Mouse (Mus musculus) common myeloid progenitor, adult 5-6 weeks (primary cell): ENCODE measurements around the gene Rnf183. TPM values are rescaled to one million over a fixed set of nuclear protein-coding genes. Genes with fewer than 3 reads are reported as not detected.

ENCODE experiments used
- ATAC-seq: replicated peaks from 2 replicates; pipeline ENCODE4 v1.8.0; 2016; ENCODE audit warnings: low read depth, mild to moderate bottlenecking, moderate TSS enrichment, inconsistent platforms; ENCODE audit not compliant: poor library complexity, severe bottlenecking
- total RNA-seq: library from RNA; stranded (forward); fragments of 200-1000, 187-1606 nt; gene quantifications from 2 replicates; pipeline ENCODE4 v1.2.3, GENCODE M21; 2017

Rnf183 gene
- total RNA-seq, 1 experiment from 2014 or later: not detected

DNA sequence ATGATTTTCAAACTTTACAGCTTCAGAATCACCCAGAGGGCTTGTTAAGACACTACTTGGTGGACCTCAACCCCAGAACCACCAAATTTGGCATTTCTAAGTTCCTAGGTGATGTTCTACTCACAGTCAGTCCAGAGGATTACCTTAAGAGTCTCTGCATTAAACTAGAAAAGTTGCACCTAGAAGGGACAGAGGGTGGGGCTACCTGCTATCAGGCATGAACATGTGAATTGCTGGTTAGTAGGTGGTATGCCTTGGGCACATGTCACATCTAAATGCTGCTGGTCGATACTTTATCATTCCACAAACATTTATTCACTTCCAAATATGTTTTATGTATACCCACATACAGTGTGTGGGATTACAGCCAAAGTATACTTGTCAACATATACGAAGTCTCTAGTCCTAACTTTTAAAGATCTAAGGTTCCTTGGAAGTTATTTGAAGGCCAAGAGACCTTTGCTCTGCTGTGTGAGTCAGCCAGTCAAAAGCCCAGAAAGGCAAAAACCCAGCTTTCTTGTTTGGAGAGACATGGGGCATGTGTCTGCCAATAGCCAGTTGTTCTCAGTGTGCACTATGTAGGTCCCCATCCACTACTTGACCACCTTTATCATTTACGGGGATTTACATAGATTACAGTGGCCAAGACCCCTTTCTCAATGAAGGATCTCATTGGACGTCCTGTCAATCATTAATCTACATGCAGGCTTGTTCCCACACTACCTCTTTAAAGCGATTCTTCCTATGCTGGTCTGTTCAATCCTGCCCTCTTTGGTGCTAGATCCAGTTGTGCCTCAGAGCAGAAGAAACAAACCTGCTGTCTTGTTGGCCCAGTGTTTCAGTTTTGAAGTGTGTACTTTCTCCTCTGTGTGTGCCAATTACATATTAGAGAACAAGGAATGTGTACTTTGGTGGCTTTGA, 45.2 kb downstream of the Rnf183 start:
- ATAC-seq: no peak

DNA sequence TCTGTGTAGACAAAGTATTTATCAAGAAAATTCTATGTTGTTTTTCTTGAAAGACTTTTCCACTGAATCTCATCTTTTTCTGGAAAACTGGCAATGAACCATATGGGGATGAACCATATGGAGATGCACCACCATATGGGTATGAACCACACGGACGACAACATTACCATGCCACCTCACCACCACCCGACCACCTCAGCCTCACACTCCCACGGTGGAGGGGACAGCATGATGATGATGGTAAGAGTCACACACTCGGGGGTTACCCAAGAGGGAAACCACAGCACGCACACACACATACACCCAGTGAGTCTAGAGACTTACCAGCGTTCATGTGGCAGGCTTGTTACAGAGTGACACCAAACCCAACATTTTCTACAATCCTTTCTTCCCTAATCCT, 49.6 kb downstream of the Rnf183 start:
- ATAC-seq: no peak

DNA sequence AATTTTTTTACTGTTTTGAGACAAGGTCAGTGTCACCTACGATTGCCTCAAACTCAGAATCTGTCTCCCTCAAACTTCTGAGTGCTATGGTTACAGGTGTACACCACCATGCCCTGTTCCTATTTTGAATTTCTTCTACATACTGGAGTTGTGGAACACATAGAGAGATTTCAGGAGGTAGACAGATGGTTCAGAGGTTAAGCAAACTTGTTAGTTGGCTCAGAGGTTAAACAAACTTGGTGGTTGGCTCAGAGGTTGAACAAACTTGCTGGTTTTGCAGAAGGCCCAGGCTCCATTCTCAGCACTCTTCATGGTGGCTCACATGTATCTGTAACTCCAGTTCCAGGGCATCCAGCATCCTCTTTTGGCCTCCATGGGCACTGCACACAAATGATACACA, 50.9 kb downstream of the Rnf183 start:
- no peak for ATAC-seq

DNA sequence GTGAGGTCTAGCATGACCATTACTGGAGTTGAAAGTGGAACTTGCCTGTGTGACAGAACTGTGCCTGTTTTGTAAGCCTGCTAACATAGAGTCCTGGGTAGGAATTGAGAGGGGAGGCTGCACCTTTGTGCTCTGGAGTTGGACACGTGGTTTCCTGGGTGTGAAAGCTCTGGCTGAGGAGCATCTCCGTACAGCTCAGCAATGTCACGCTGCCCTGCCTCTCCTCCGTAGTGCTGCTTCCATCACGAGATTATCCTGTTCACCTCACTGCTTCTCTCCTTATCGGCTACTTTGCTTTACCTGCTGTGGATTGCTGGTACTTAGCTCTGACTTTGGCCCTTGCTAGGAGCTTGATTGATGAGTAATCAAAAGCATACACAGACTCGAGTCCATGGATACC, 51.3 kb downstream of the Rnf183 start:
- ATAC-seq: no peak

DNA sequence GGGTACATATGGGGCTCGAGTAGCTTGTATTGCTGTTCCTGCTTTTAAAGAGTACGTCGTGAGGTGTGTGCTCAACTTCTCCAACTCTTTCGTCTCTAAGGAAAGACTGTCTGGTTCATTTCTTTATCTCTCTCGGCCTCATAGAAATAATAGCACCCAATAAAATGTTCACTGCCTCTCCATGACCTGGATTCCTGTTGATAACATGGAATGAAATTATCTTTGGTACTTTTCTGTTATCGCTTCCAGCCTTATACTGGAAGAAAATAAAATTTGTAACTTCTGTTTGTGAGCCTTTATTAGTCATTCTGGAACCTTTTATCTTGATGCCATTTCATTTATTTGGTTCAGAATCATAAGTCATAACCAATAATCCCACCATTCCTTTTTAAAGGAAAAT, 51.8 kb downstream of the Rnf183 start:
- no peak for ATAC-seq

DNA sequence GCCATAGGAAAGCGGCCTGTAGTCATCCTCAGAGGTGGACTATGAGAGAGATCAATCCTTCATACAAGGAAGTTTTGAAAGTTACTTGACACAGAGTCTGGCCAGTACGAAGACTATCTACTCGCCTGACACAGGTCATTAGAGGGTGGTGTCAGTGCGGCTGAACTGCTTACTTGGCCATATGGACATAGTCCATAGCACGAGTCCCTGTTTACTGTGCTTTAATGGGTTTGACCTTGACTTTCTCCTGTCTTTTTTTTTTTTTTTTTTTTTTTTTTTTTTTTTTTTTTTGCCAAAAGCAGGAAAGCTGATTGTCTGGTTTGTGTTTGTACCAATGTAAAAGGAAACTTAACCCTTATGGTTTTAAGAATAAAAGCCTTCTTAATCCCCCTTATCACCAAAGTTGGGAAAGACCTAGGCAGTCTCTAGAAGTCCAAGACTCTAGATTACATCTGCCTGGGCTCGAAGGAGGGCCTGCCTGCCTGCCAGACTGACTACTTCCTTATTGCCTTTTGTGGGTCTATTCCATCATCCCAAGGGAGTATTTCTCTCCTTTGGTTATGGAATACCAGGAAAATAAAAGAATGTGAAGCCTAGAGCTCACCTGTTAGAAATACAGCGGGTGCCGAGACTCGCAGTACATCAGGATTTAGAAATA, 55.2 kb downstream of the Rnf183 start:
- no peak for ATAC-seq

Other genes with a start within 250 kb of the Rnf183 start
- gene Zfp37, start 204.2 kb downstream of the Rnf183 start, total RNA-seq: not detected in 2 replicates
- gene Slc31a2, start 172.7 kb downstream of the Rnf183 start, total RNA-seq: 4.9 and 6.8 TPM in 2 replicates
- gene Fkbp15, start 74.7 kb downstream of the Rnf183 start, total RNA-seq: 55.6 and 60.2 TPM in 2 replicates
- 12.5 and 17.6 TPM in 2 replicates for gene Slc31a1, start 74.5 kb downstream of the Rnf183 start, total RNA-seq
- gene Cdc26, start 26.6 kb downstream of the Rnf183 start, total RNA-seq: 126 and 145 TPM in 2 replicates
- 19.8 and 23.4 TPM in 2 replicates for gene Prpf4, start 26.5 kb downstream of the Rnf183 start, total RNA-seq
- gene Wdr31, start 35.6 kb upstream of the Rnf183 start, total RNA-seq: 0.39 and 0.82 TPM in 2 replicates
- 0.27 TPM in 1 of 2 replicates, not detected in the other for gene Bspry, start 44.8 kb upstream of the Rnf183 start, total RNA-seq
- 4.3 TPM in 1 of 2 replicates, not detected in the other for gene Hdhd3, start 68.2 kb upstream of the Rnf183 start, total RNA-seq
- gene Alad, start 84.7 kb upstream of the Rnf183 start, total RNA-seq: 38.6 and 54.8 TPM in 2 replicates
- gene Pole3, start 89.8 kb upstream of the Rnf183 start, total RNA-seq: 84.0 and 97.3 TPM in 2 replicates
- gene 4933430I17Rik, start 90.1 kb upstream of the Rnf183 start, total RNA-seq: 0.41 TPM in 1 of 2 replicates, not detected in the other
- 6.2 and 8.2 TPM in 2 replicates for gene Rgs3, start 124.6 kb upstream of the Rnf183 start, total RNA-seq